Mouse (Mus musculus) heart, postnatal 0 days (tissue): Measurements from ENCODE around the gene Rgma.

Source experiments
- CTCF ChIP-seq: IDR thresholded peaks from 2 replicates; pipeline ENCODE4 v1.5.1; 2016; ENCODE audit warnings: antibody characterized with exemption, control low read depth, low read depth
- EP300 ChIP-seq: IDR thresholded peaks from 2 replicates; pipeline ENCODE4 v1.6.1; 2016; ENCODE audit warnings: antibody characterized with exemption, low read depth

GRCm38 (mm10) chr7:73419375-73419774, 44.1 kb downstream of the Rgma start:
- TF ChIP-seq CTCF (no peak; the same call in 1 of the 2 replicates), EP300 (no peak)
